9 mouse cellular contexts compared by ENCODE assay signal in the genomic region with DNA sequence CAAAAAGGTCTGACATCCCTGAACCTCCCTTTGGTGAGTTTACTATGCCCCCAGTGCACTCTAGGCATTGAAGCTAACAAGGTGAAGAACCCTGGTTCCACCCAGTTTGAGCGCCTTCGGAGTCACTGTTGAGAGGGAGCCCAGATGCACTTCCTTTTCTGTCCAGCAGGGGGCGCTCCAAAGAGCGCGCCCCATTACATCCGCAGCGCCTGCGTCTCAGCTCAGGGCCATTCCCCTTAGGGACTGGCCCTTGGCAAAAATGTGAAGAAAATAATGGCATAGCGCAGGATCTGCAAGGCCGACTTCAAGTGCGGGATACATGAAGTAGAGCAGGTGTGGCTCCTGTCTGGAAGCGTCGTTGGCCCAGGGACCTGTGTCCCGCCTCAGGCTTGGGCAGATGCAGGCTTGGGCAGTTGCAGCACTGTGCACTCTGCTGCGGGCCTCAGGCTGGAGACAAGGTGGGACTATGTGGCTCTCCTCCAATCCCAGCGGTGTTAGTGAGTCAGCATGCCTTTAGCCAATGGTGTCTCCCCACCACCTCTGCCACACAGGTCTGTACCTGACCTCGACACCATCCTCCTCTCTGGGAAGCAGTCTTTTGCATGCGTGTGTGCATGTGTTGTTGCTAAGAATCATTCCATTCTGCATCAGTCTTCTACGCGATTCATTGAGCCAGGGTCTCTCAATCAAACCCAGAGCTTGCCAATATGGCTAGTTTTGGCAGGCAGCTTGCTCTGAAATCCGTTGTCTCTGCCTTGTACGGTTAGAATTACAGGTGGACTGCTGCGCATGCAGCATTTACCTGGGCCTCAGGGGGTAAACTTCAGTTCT. TPM values are rescaled to one million over a fixed set of nuclear protein-coding genes. Genes with fewer than 3 reads are reported as not detected.
DNase-seq lines count a peak whose midpoint lies in the region; ATAC-seq and TF ChIP-seq lines count a peak whose summit lies in the region.
"Had no signal": no experiment of that assay in that cellular context is flagged by ENCODE, and none has a peak within 500 bp of the region (broad histone marks: within the 10 kb centered on the region; RNA-seq: fewer than 3 reads in every experiment).

No protein-coding gene starts in this region.

- DNase-seq in c-Kit-negative CD71-positive TER-119-positive erythroid progenitor cells, embryonic 14.5 days (ENCODE audit: low read depth, low spot score), result peak; percentile 73
- peak; percentile 76 for DNase-seq in forebrain, embryonic 10.5 days (ENCODE audit: extremely low spot score, low spot score)
- peak; percentile 78 to 83 for DNase-seq in heart, postnatal 10 days
- peak; percentile 71 to 80 for DNase-seq in kidney, postnatal 25 days
- peak; percentile 86 for DNase-seq in testis, postnatal 10 days (ENCODE audit: low spot score)

- H3K9me3 ChIP-seq in E14TG2a.4 (ENCODE audit: low read length), result no peaks in the 10 kb centered on the region
- no peaks in the 10 kb centered on the region for H3K9me3 ChIP-seq in forebrain, embryonic 10.5 days
- no peaks in the 10 kb centered on the region for H3K9me3 ChIP-seq in liver, embryonic 15.5 days (replicated peaks)
- no peaks in the 10 kb centered on the region for H3K9me3 ChIP-seq in neural tube, embryonic 12.5 days

- no peaks in the 10 kb centered on the region for H3K27me3 ChIP-seq in E14TG2a.4 (ENCODE audit: insufficient read depth, low read length)
- peaks cover 27% of the 10 kb centered on the region for H3K27me3 ChIP-seq in forebrain, embryonic 10.5 days (ENCODE audit: poor library complexity, severe bottlenecking)
- peaks cover 51% of the 10 kb centered on the region for H3K27me3 ChIP-seq in liver, embryonic 15.5 days
- no peaks in the 10 kb centered on the region for H3K27me3 ChIP-seq in neural tube, embryonic 12.5 days (replicated peaks)

- H3K9ac ChIP-seq in liver, embryonic 15.5 days, result no peak overlapping the region
- no peak overlapping the region for H3K9ac ChIP-seq in neural tube, embryonic 12.5 days

- TF ChIP-seq CTCF in E14TG2a.4 (conservative IDR thresholded peaks at IDR 0.05; ENCODE audit: low read length), result peak; percentile 100

- ATAC-seq in liver, embryonic 15.5 days (ENCODE audit: insufficient read depth), result peak; percentile 75
- peak; percentile 63 for ATAC-seq in neural tube, embryonic 12.5 days (ENCODE audit: low FRiP score, low read depth)

- no peaks in the 10 kb centered on the region for H3K36me3 ChIP-seq in E14TG2a.4 (ENCODE audit: insufficient read depth, low read length)
- H3K36me3 ChIP-seq in forebrain, embryonic 10.5 days (replicated peaks), result no peaks in the 10 kb centered on the region
- H3K36me3 ChIP-seq in liver, embryonic 15.5 days (replicated peaks), result no peaks in the 10 kb centered on the region
- H3K36me3 ChIP-seq in neural tube, embryonic 12.5 days, result no peaks in the 10 kb centered on the region

- no peak overlapping the region for H3K27ac ChIP-seq in forebrain, embryonic 10.5 days
- no peak overlapping the region for H3K27ac ChIP-seq in liver, embryonic 15.5 days (replicated peaks)
- no peak overlapping the region for H3K27ac ChIP-seq in neural tube, embryonic 12.5 days

- intact Hi-C loops in heart, postnatal 10 days (cut with DNase I), result loop anchor here (1.0 to 5.0 kb wide), 2 partner anchors 35 to 41 kb away; no protein-coding TSS in a partner anchor

- H3K4me1 ChIP-seq in E14TG2a.4 (replicated peaks; ENCODE audit: low read depth, low read length), result peaks cover 72% of the 10 kb centered on the region
- H3K4me1 ChIP-seq in forebrain, embryonic 10.5 days, result peaks cover 20% of the 10 kb centered on the region
- peaks cover 35% of the 10 kb centered on the region for H3K4me1 ChIP-seq in liver, embryonic 15.5 days (replicated peaks)
- H3K4me1 ChIP-seq in neural tube, embryonic 12.5 days, result peaks cover 3% of the 10 kb centered on the region; the same call in 1 of the 2 replicates

- H3K4me3 ChIP-seq in E14TG2a.4 (replicated peaks; ENCODE audit: low read length), result peak overlapping the region; percentile 66
- peak overlapping the region; percentile 30 for H3K4me3 ChIP-seq in forebrain, embryonic 10.5 days
- no peak overlapping the region for H3K4me3 ChIP-seq in liver, embryonic 15.5 days (replicated peaks)
- H3K4me3 ChIP-seq in neural tube, embryonic 12.5 days, result no peak overlapping the region

- WGBS in forebrain, embryonic 10.5 days, result 20% methylated on average over 23 of the region's 23 CpGs
- 27% methylated on average over 23 of the region's 23 CpGs for WGBS in liver, embryonic 15.5 days (ENCODE audit: insufficient replicate concordance)
- WGBS in neural tube, embryonic 12.5 days, result 21% methylated on average over 23 of the region's 23 CpGs

- H3K4me2 ChIP-seq in liver, embryonic 15.5 days, result no peak overlapping the region
- peak overlapping the region; percentile 43 for H3K4me2 ChIP-seq in neural tube, embryonic 12.5 days (replicated peaks)

RNA-seq across cellular contexts. Expression of a gene that starts 0.8 kb away (rescaled TPM):
- not detected in 2 replicates for polyA plus RNA-seq in forebrain, embryonic 10.5 days (2016; fragmentation: Nextera tagmentation; extraction: Ambion mirVana)
- total RNA-seq in heart, postnatal 10 days (2021), result not detected
- not detected in 2 replicates for polyA plus RNA-seq in liver, embryonic 15.5 days (2015; fragmentation: Nextera tagmentation; extraction: Ambion mirVana)
- not detected in 2 replicates for polyA plus RNA-seq in neural tube, embryonic 12.5 days (2016; fragmentation: Nextera tagmentation; extraction: Ambion mirVana)
- polyA plus RNA-seq: gonadal fat pad, adult 2 months had no signal

RNA-seq across cellular contexts. Expression of a gene that starts 5.8 kb away (rescaled TPM):
- polyA plus RNA-seq in forebrain, embryonic 10.5 days (2016; fragmentation: Nextera tagmentation; extraction: Ambion mirVana), result 9.2 and 10.5 TPM in 2 replicates
- total RNA-seq in heart, postnatal 10 days (2021), result 10 to 100 TPM; 28.5 to 33.7 TPM
- 38.1 and 51.7 TPM in 2 replicates for polyA plus RNA-seq in liver, embryonic 15.5 days (2015; fragmentation: Nextera tagmentation; extraction: Ambion mirVana)
- 34.3 and 37.6 TPM in 2 replicates for polyA plus RNA-seq in neural tube, embryonic 12.5 days (2016; fragmentation: Nextera tagmentation; extraction: Ambion mirVana)

RNA-seq across cellular contexts. Expression of a gene that starts 39.8 kb away (rescaled TPM):
- 3.5 and 4.0 TPM in 2 replicates for polyA plus RNA-seq in forebrain, embryonic 10.5 days (2016; fragmentation: Nextera tagmentation; extraction: Ambion mirVana)
- 10 to 100 TPM; 15.4 to 17.7 TPM for total RNA-seq in heart, postnatal 10 days (2021)
- 7.2 and 7.5 TPM in 2 replicates for polyA plus RNA-seq in liver, embryonic 15.5 days (2015; fragmentation: Nextera tagmentation; extraction: Ambion mirVana)
- 4.9 and 6.5 TPM in 2 replicates for polyA plus RNA-seq in neural tube, embryonic 12.5 days (2016; fragmentation: Nextera tagmentation; extraction: Ambion mirVana)

RNA-seq across cellular contexts. Expression of a gene that starts 56.3 kb away (rescaled TPM):
- 4.0 and 4.6 TPM in 2 replicates for polyA plus RNA-seq in forebrain, embryonic 10.5 days (2016; fragmentation: Nextera tagmentation; extraction: Ambion mirVana)
- 1 to 10 TPM; 2.5 to 3.9 TPM for total RNA-seq in heart, postnatal 10 days (2021)
- polyA plus RNA-seq in liver, embryonic 15.5 days (2015; fragmentation: Nextera tagmentation; extraction: Ambion mirVana), result 28.8 and 32.7 TPM in 2 replicates
- 7.6 and 9.3 TPM in 2 replicates for polyA plus RNA-seq in neural tube, embryonic 12.5 days (2016; fragmentation: Nextera tagmentation; extraction: Ambion mirVana)

Comparison
In these comparisons a context has a peak if more than half of its experiments do, and no peak if none do; other contexts are left out.
1. H3K4me3 ChIP-seq: peak in E14TG2a.4 (single experiment) and forebrain, embryonic 10.5 days (single experiment); none in liver, embryonic 15.5 days (single experiment) and neural tube, embryonic 12.5 days (single experiment).
2. Peak in every context shown above with its lines, with median percentiles within 50 percentile points of each other: DNase-seq.